Mouse (Mus musculus) forebrain, postnatal 0 days (tissue): Measurements from ENCODE around the gene Lypla2. TPM values are rescaled to one million over a fixed set of nuclear protein-coding genes. Genes with fewer than 3 reads are reported as not detected.
"Not testable (repeated sequence)": the region's sequence is repeated elsewhere in the genome, so short reads cannot be mapped to it uniquely, and the experiment has no call there.

Experiments
- ATAC-seq: fragments of 200-750 bp; cut with Nextera tagmentation; 2 replicates; pipeline ENCODE4 v1.8.0; 2017; ENCODE audit warnings: mild to moderate bottlenecking, moderate library complexity
- DNase-seq: peaks from one replicate; pipeline ENCODE4 v3.0.0-alpha.2; 2015
- H3K27ac ChIP-seq: fragments of 300-500 bp; sonication (generic); 2 replicates; pipeline ENCODE4 v1.5.1; 2014; ENCODE audit warnings: low read depth, mild to moderate bottlenecking, antibody characterized with exemption, low read length, moderate library complexity, mixed read lengths
- H3K27me3 ChIP-seq: fragments of 300-500 bp; sonication (generic); 2 replicates; pipeline ENCODE4 v1.6.1; 2014; ENCODE audit warnings: mild to moderate bottlenecking, low read length, mixed read lengths; ENCODE audit not compliant: insufficient read depth
- H3K36me3 ChIP-seq: fragments of 300-500 bp; sonication (generic); 2 replicates; pipeline ENCODE4 v1.6.1; 2014; ENCODE audit warnings: mild to moderate bottlenecking, moderate library complexity; ENCODE audit not compliant: insufficient read depth
- H3K4me1 ChIP-seq: fragments of 300-500 bp; sonication (generic); 2 replicates; pipeline ENCODE4 v1.6.1; 2014; ENCODE audit warnings: antibody characterized with exemption; ENCODE audit not compliant: insufficient read depth
- H3K4me2 ChIP-seq: fragments of 300-500 bp; sonication (generic); 2 replicates; pipeline ENCODE4 v1.6.1; 2014; ENCODE audit warnings: low read depth, mild to moderate bottlenecking, moderate library complexity
- H3K4me3 ChIP-seq: fragments of 300-500 bp; sonication (generic); 2 replicates; pipeline ENCODE4 v1.5.1; 2014; ENCODE audit warnings: low read depth, low read length, mixed read lengths
- H3K9ac ChIP-seq: fragments of 300-500 bp; sonication (generic); 2 replicates; pipeline ENCODE4 v1.6.1; 2014; ENCODE audit warnings: mild to moderate bottlenecking
- H3K9me3 ChIP-seq: fragments of 300-500 bp; sonication (generic); 2 replicates; pipeline ENCODE4 v1.6.1; 2016; ENCODE audit warnings: low read length
- CTCF ChIP-seq: sonication (generic); IDR thresholded peaks from 2 replicates; pipeline ENCODE4 v1.5.1; 2016; ENCODE audit warnings: antibody characterized with exemption, control low read depth, low read depth
- WGBS: fragments of 180-500 bp; shearing (Covaris S2); extraction: QIAGEN DNeasy Blood & Tissue Kit; methylation state at CpG from one replicate; pipeline ENCODE4 v1.1.7; 2014; 5-methylcytosine and 5-hydroxymethylcytosine counted together
- polyA plus RNA-seq: library from polyadenylated mRNA; unstranded; fragments of >200 nt; fragmentation: Nextera tagmentation; extraction: Ambion mirVana; gene quantifications from 2 replicates; pipeline ENCODE4 v1.2.1, GENCODE M21; 2015
- total RNA-seq: library from RNA; depleted of rRNA; stranded (reverse); fragments of >200 nt; gene quantifications from 2 replicates; pipeline ENCODE4 v1.2.3, GENCODE M21; 2014

The Lypla2 gene
- total and polyA plus RNA-seq, 2 experiments from 2014 or later = 136 to 201 TPM

- WGBS = 89% methylated on average over 6 of the region's 6 CpGs
- no peaks in the 10 kb centered on the region for H3K4me1 ChIP-seq
- no peak for TF ChIP-seq CTCF
Observed at GRCm38 (mm10) chr4:135942193-135942592, 30.2 kb downstream of the Lypla2 start.

GRCm38 (mm10) chr4:135941026-135941425, 31.4 kb downstream of the Lypla2 start:
- not testable (repeated sequence) for H3K27me3 ChIP-seq, H3K9ac ChIP-seq, H3K4me3 ChIP-seq, H3K4me1 ChIP-seq, H3K27ac ChIP-seq, ATAC-seq, H3K4me2 ChIP-seq, H3K9me3 ChIP-seq, DNase-seq
- 86% methylated on average over 8 of the region's 8 CpGs for WGBS
- peak; percentile 30; the same call in 1 of the 2 replicates for TF ChIP-seq CTCF
- H3K36me3 ChIP-seq = peaks cover 28% of the 10 kb centered on the region

More at GRCm38 (mm10) chr4:135942193-135942592, 30.2 kb downstream of the Lypla2 start:
- ATAC-seq (no peak), DNase-seq (no peak)
- Histone ChIP-seq H3K4me2 (no peak overlapping the region), H3K4me3 (no peak overlapping the region), H3K9ac (no peak overlapping the region), H3K9me3 (no peaks in the 10 kb centered on the region), H3K36me3 (peaks cover 20% of the 10 kb centered on the region), H3K27me3 (no peaks in the 10 kb centered on the region), H3K27ac (no peak overlapping the region)

- TF ChIP-seq CTCF = no peak
- H3K4me2 ChIP-seq = no peak overlapping the region
- no peaks in the 10 kb centered on the region for H3K4me1 ChIP-seq
- H3K27ac ChIP-seq = no peak overlapping the region
- no peak overlapping the region for H3K4me3 ChIP-seq
- no peak overlapping the region for H3K9ac ChIP-seq
- H3K27me3 ChIP-seq = no peaks in the 10 kb centered on the region
- ATAC-seq (no peak), DNase-seq (no peak)
- H3K36me3 ChIP-seq = peaks cover 42% of the 10 kb centered on the region
- H3K9me3 ChIP-seq = no peaks in the 10 kb centered on the region
- WGBS = 84% methylated on average over 7 of the region's 7 CpGs
Observed at GRCm38 (mm10) chr4:135938858-135939257, 33.6 kb downstream of the Lypla2 start.

GRCm38 (mm10) chr4:135935502-135935901, 36.9 kb downstream of the Lypla2 start:
- Histone ChIP-seq H3K4me1 (no peaks in the 10 kb centered on the region), H3K27me3 (no peaks in the 10 kb centered on the region), H3K4me2 (no peak overlapping the region), H3K9me3 (no peaks in the 10 kb centered on the region), H3K9ac (no peak overlapping the region), H3K36me3 (peaks cover 58% of the 10 kb centered on the region), H3K4me3 (no peak overlapping the region), H3K27ac (no peak overlapping the region)
- WGBS = 63% methylated on average over 5 of the region's 5 CpGs
- DNase-seq (no peak), ATAC-seq (no peak)
- TF ChIP-seq CTCF = no peak

DNA sequence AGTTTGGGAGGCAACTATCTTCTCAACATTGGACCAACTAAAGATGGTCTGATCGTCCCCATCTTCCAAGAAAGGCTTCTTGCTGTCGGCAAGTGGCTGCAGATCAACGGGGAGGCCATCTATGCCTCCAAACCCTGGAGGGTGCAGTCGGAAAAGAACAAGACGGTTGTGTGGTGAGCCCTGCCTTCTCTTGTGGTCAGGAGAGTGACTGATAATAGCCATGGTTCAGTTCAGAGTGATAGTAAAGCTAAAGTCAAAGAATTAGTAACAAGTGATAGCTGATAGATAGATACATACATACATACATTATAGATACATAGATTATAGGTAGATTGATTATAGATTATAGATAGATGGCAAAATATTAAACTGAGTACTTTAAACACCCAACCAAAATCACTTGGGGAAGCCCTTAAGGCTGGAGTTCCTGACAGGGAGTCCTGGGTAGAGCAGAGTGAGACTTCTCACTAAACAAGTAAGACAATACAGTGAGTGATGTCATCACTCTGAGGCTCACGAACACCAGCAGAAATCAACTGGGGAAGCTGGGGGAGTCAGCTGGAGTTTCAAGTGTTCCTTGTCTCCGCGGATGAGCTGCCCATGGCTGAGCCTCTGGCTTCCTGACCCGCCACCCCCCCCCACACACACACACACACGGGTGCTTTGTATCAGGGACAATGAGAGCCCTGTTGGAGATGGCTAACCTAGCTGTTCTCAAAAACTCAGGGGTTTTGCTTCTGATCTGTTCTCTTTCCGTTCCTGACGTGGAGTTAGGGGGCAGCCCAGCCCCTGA, 37.5 kb downstream of the Lypla2 start:
- Histone ChIP-seq H3K9me3 (no peaks in the 10 kb centered on the region), H3K27me3 (no peaks in the 10 kb centered on the region), H3K36me3 (peaks cover 56% of the 10 kb centered on the region), H3K4me1 (no peaks in the 10 kb centered on the region), H3K4me2 (no peak overlapping the region), H3K27ac (no peak overlapping the region), H3K4me3 (no peak overlapping the region), H3K9ac (no peak overlapping the region)
- ATAC-seq (no peak), DNase-seq (no peak)
- WGBS = 50% methylated on average over 12 of the region's 12 CpGs
- TF ChIP-seq CTCF = no peak

GRCm38 (mm10) chr4:135931832-135932231, 40.6 kb downstream of the Lypla2 start:
- no peak overlapping the region for H3K9ac ChIP-seq
- peak; percentile 66 for TF ChIP-seq CTCF
- DNase-seq (peak; percentile 26), ATAC-seq (peak; percentile 47; the same call in 1 of the 2 replicates)
- peaks cover 39% of the 10 kb centered on the region for H3K36me3 ChIP-seq
- H3K27ac ChIP-seq = no peak overlapping the region
- 69% methylated on average over 5 of the region's 5 CpGs for WGBS
- H3K9me3 ChIP-seq = no peaks in the 10 kb centered on the region
- H3K4me1 ChIP-seq = no peaks in the 10 kb centered on the region
- H3K4me2 ChIP-seq = no peak overlapping the region
- H3K4me3 ChIP-seq = no peak overlapping the region
- no peaks in the 10 kb centered on the region for H3K27me3 ChIP-seq

- no peaks in the 10 kb centered on the region for H3K27me3 ChIP-seq
- H3K27ac ChIP-seq = no peak overlapping the region
- H3K4me1 ChIP-seq = no peaks in the 10 kb centered on the region
- TF ChIP-seq CTCF = no peak
- no peak overlapping the region for H3K4me2 ChIP-seq
- ATAC-seq = no peak
- no peaks in the 10 kb centered on the region for H3K9me3 ChIP-seq
- H3K4me3 ChIP-seq = no peak overlapping the region
- no peak overlapping the region for H3K9ac ChIP-seq
- 92% methylated on average over 8 of the region's 8 CpGs for WGBS
- peaks cover 30% of the 10 kb centered on the region for H3K36me3 ChIP-seq
- DNase-seq = no peak
Observed at GRCm38 (mm10) chr4:135930239-135930638, 42.2 kb downstream of the Lypla2 start.
